Mouse (Mus musculus) myocyte (in vitro differentiated cells): ENCODE data around the gene Sgk2. TPM values are rescaled to one million over a fixed set of nuclear protein-coding genes. Genes with fewer than 3 reads are reported as not detected.
A peak's percentile ranks its signal among the peaks of the same experiment; 100 is the strongest.

Experiments
- H3K27me3 ChIP-seq: one replicate; pipeline ENCODE4 v1.6.1; 2011; ENCODE audit not compliant: control insufficient read depth, insufficient read depth, insufficient read length
- H3K36me3 ChIP-seq: one replicate; pipeline ENCODE4 v1.6.1; 2011; ENCODE audit not compliant: control insufficient read depth, insufficient read depth
- H3K4me2 ChIP-seq: one replicate; pipeline ENCODE4 v1.6.1; 2011; ENCODE audit warnings: low read depth, control low read depth
- H3K4me3 ChIP-seq: one replicate; pipeline ENCODE4 v1.5.1; 2011; ENCODE audit warnings: mild to moderate bottlenecking, control low read depth, moderate library complexity
- H3K79me2 ChIP-seq: one replicate; pipeline ENCODE4 v1.6.1; 2011; ENCODE audit not compliant: control insufficient read depth, insufficient read depth
- H3ac ChIP-seq: one replicate; pipeline ENCODE4 v1.6.1; 2011; ENCODE audit not compliant: control insufficient read depth, insufficient read length
- CEBPB ChIP-seq: IDR thresholded peaks from 2 replicates; pipeline ENCODE4 v1.6.1; 2011; ENCODE audit warnings: mild to moderate bottlenecking, moderate library complexity; ENCODE audit not compliant: poor library complexity, insufficient read depth, severe bottlenecking
- E2F4 ChIP-seq: IDR thresholded peaks from one replicate; pipeline ENCODE4 v1.6.1; 2011; ENCODE audit warnings: mild to moderate bottlenecking, control low read depth, moderate library complexity; ENCODE audit not compliant: insufficient read depth
- MAX ChIP-seq: IDR thresholded peaks from one replicate; pipeline ENCODE4 v1.6.1; 2011; ENCODE audit warnings: low read depth, mild to moderate bottlenecking, control low read depth
- MYOD1 ChIP-seq, 3 experiments: IDR thresholded peaks; one replicate each; pipeline ENCODE4 v1.6.1; 2011; ENCODE audit warnings: control low read depth in 2 of 3, low read depth in 2 of 3, mild to moderate bottlenecking in 2 of 3, moderate library complexity in 1 of 3; ENCODE audit not compliant: insufficient read length in 2 of 3, control insufficient read depth in 1 of 3
- MYOG ChIP-seq, 3 experiments: IDR thresholded peaks; one replicate each; pipeline ENCODE4 v1.6.1; 2011; ENCODE audit warnings: control low read depth in 2 of 3, low read depth in 2 of 3, mild to moderate bottlenecking in 2 of 3; ENCODE audit not compliant: insufficient read length in 2 of 3, control insufficient read depth in 1 of 3, insufficient read depth in 1 of 3
- POLR2A ChIP-seq: IDR thresholded peaks from one replicate; pipeline ENCODE4 v1.6.1; 2011; ENCODE audit warnings: low read depth, mild to moderate bottlenecking, control low read depth, moderate library complexity; ENCODE audit not compliant: insufficient read length
- POLR2AphosphoS2 ChIP-seq: IDR thresholded peaks from one replicate; pipeline ENCODE4 v1.6.1; 2011; ENCODE audit warnings: low read depth, control low read depth; ENCODE audit not compliant: insufficient read length
- REST ChIP-seq: IDR thresholded peaks from one replicate; pipeline ENCODE4 v1.6.1; 2011; ENCODE audit warnings: mild to moderate bottlenecking, control low read depth, moderate library complexity; ENCODE audit not compliant: insufficient read depth, insufficient read length
- SRF ChIP-seq: IDR thresholded peaks from one replicate; pipeline ENCODE4 v1.6.1; 2011; ENCODE audit warnings: low read depth; ENCODE audit not compliant: control insufficient read depth, insufficient read length
- TCF12 ChIP-seq: IDR thresholded peaks from one replicate; pipeline ENCODE4 v1.6.1; 2011; ENCODE audit warnings: mild to moderate bottlenecking, control low read depth; ENCODE audit not compliant: poor library complexity, insufficient read depth, severe bottlenecking
- TCF3 ChIP-seq: IDR thresholded peaks from one replicate; pipeline ENCODE4 v1.6.1; 2011; ENCODE audit warnings: low read depth, control low read depth; ENCODE audit not compliant: insufficient read length
- USF1 ChIP-seq: IDR thresholded peaks from one replicate; pipeline ENCODE4 v1.6.1; 2011; ENCODE audit warnings: low read depth, mild to moderate bottlenecking, control low read depth, moderate library complexity
- polyA plus RNA-seq: library from polyadenylated mRNA; unstranded; fragments of >200 nt; fragmentation: generic; extraction: Trizol; gene quantifications from one replicate; pipeline ENCODE4 v1.2.1, GENCODE M21; 2012; ENCODE audit warnings: missing spikeins

Gene Sgk2
- polyA plus RNA-seq, 1 experiment, result not detected

GRCm38 (mm10) chr2:163016916-163017743 lies 30.0 kb downstream of the Sgk2 start, which contains the start of gene Ift52:
Gene Ift52 (plus strand): TSS chr2:163017354.
- Histone ChIP-seq H3K4me3 (peak within 1 kb of the TSS; percentile 92), H3K27me3 (peaks cover 5% of the 10 kb centered on the region), H3ac (peak within 1 kb of the TSS; percentile 23), H3K36me3 (no peaks in the 10 kb centered on the region), H3K4me2 (peak within 1 kb of the TSS; percentile 93), H3K79me2 (peaks cover 10% of the 10 kb centered on the region)
- TF ChIP-seq MYOD1 (IDR thresholded peaks at IDR 0.05; ENCODE audit: control insufficient read depth in 1 of 3, insufficient read length in 2 of 3, low read depth in 2 of 3), result peak in 2 of 3 experiments; percentile 10 to 25
- peak; percentile 65 for TF ChIP-seq POLR2A
- TF ChIP-seq TCF12, result no peak
- TF ChIP-seq SRF, result peak; percentile 75
- TF ChIP-seq POLR2AphosphoS2, result peak; percentile 49
- TF ChIP-seq REST, result no peak
- TF ChIP-seq MYOG (IDR thresholded peaks at IDR 0.05; ENCODE audit: control insufficient read depth in 1 of 3, insufficient read depth in 1 of 3, insufficient read length in 2 of 3, low read depth in 2 of 3), result peak in 2 of 3 experiments; percentile 29 to 35

- Histone ChIP-seq H3K4me2 (no peak overlapping the region), H3K27me3 (no peaks in the 10 kb centered on the region), H3K79me2 (no peaks in the 10 kb centered on the region), H3K36me3 (peaks cover 63% of the 10 kb centered on the region), H3K4me3 (no peak overlapping the region), H3ac (no peak overlapping the region)
- TF ChIP-seq POLR2A (no peak), MYOD1 (IDR thresholded peaks at IDR 0.05; ENCODE audit: control insufficient read depth in 1 of 3, insufficient read length in 2 of 3, low read depth in 2 of 3) (no peak), POLR2AphosphoS2 (no peak), MYOG (IDR thresholded peaks at IDR 0.05; ENCODE audit: control insufficient read depth in 1 of 3, insufficient read depth in 1 of 3, insufficient read length in 2 of 3, low read depth in 2 of 3) (no peak), TCF3 (no peak), E2F4 (no peak), USF1 (no peak), CEBPB (no peak), REST (no peak), SRF (no peak), TCF12 (no peak), MAX (no peak)
These were observed 44.2 kb downstream of the Sgk2 start for GRCm38 (mm10) chr2:163031289-163031688.

- no peak for TF ChIP-seq MYOD1 (IDR thresholded peaks at IDR 0.05; ENCODE audit: control insufficient read depth in 1 of 3, insufficient read length in 2 of 3, low read depth in 2 of 3)
- no peak for TF ChIP-seq MYOG (IDR thresholded peaks at IDR 0.05; ENCODE audit: control insufficient read depth in 1 of 3, insufficient read depth in 1 of 3, insufficient read length in 2 of 3, low read depth in 2 of 3)
- no peak for TF ChIP-seq SRF
- TF ChIP-seq CEBPB, result no peak
- TF ChIP-seq TCF3, result no peak
- TF ChIP-seq POLR2A, result no peak
- no peak for TF ChIP-seq REST
- TF ChIP-seq E2F4, result no peak
- no peak for TF ChIP-seq POLR2AphosphoS2
- no peak for TF ChIP-seq TCF12
- no peak for TF ChIP-seq MAX
- TF ChIP-seq USF1, result no peak
- Histone ChIP-seq H3K79me2 (no peaks in the 10 kb centered on the region), H3K27me3 (no peaks in the 10 kb centered on the region), H3ac (no peak overlapping the region), H3K4me3 (no peak overlapping the region), H3K4me2 (no peak overlapping the region), H3K36me3 (peaks cover 65% of the 10 kb centered on the region)
These were observed 44.6 kb downstream of the Sgk2 start for GRCm38 (mm10) chr2:163031757-163032156.

- Histone ChIP-seq H3ac (no peak overlapping the region), H3K36me3 (peaks cover 58% of the 10 kb centered on the region), H3K79me2 (no peaks in the 10 kb centered on the region), H3K4me3 (no peak overlapping the region), H3K4me2 (no peak overlapping the region), H3K27me3 (no peaks in the 10 kb centered on the region)
- no peak for TF ChIP-seq SRF
- TF ChIP-seq CEBPB, result no peak
- TF ChIP-seq REST, result no peak
- TF ChIP-seq MAX, result no peak
These were observed 45.5 kb downstream of the Sgk2 start for GRCm38 (mm10) chr2:163032622-163033021.

- Histone ChIP-seq H3K27me3 (no peaks in the 10 kb centered on the region), H3K4me2 (no peak overlapping the region), H3K79me2 (no peaks in the 10 kb centered on the region), H3K36me3 (peaks cover 29% of the 10 kb centered on the region), H3K4me3 (no peak overlapping the region), H3ac (no peak overlapping the region)
- TF ChIP-seq POLR2AphosphoS2 (no peak), MAX (no peak), REST (no peak), MYOD1 (IDR thresholded peaks at IDR 0.05; ENCODE audit: control insufficient read depth in 1 of 3, insufficient read length in 2 of 3, low read depth in 2 of 3) (no peak), SRF (no peak), POLR2A (no peak), E2F4 (no peak), MYOG (IDR thresholded peaks at IDR 0.05; ENCODE audit: control insufficient read depth in 1 of 3, insufficient read depth in 1 of 3, insufficient read length in 2 of 3, low read depth in 2 of 3) (no peak), CEBPB (no peak), TCF3 (no peak), USF1 (no peak), TCF12 (no peak)
These were observed 52.8 kb downstream of the Sgk2 start for GRCm38 (mm10) chr2:163039940-163040339.
